Mouse (Mus musculus) G1E (cell line): ENCODE results near the gene Gm20517.

Source experiments
- CTCF ChIP-seq: IDR thresholded peaks from 2 replicates; pipeline ENCODE4 v1.5.1; 2012; ENCODE audit warnings: low read depth, low read length, inconsistent platforms, mixed read lengths
- GATA1 ChIP-seq: IDR thresholded peaks from 2 replicates; pipeline ENCODE4 v1.6.1; 2012; ENCODE audit warnings: borderline replicate concordance, low read length, inconsistent platforms, mixed read lengths
- GATA2 ChIP-seq: IDR thresholded peaks from 2 replicates; pipeline ENCODE4 v1.6.1; 2012; ENCODE audit warnings: low read depth, low read length, inconsistent platforms, borderline replicate concordance
- POLR2AphosphoS5 ChIP-seq: IDR thresholded peaks from 2 replicates; pipeline ENCODE4 v1.6.1; 2012; ENCODE audit warnings: low read depth, low read length, inconsistent platforms; ENCODE audit not compliant: insufficient replicate concordance
- TAL1 ChIP-seq: conservative IDR thresholded peaks from 2 replicates; pipeline ENCODE4 v1.6.1; 2012; ENCODE audit warnings: low read depth, low read length, inconsistent platforms, mixed read lengths

DNA sequence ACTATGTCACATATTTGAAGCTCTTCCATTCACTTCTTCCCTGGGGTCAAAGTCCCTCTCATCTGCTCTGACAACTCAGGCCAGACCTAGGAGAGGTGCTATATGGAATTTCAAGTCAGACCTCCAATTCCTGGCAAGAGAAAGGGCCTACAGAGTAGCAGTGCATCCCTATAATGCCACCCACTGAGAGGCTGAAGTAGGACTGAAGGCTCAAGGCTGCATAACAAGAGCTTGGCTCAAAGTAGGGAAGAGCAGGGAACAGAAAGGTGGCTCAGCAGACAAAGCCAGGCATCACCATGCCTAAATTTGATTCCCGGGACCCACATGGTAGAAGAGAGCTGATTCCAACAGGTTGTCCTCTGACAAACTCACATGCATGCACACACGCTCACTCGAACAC, 80.3 kb downstream of the Gm20517 start:
- no peak for TF ChIP-seq CTCF
- TF ChIP-seq TAL1, result no peak
- TF ChIP-seq POLR2AphosphoS5, result no peak
- TF ChIP-seq GATA1, result no peak
- TF ChIP-seq GATA2, result no peak
